Mouse (Mus musculus): Measurements from ENCODE around the gene Tmtc3. TPM values are rescaled to one million over a fixed set of nuclear protein-coding genes. Genes with fewer than 3 reads are reported as not detected.
"Not testable (repeated sequence)": the region's sequence is repeated elsewhere in the genome, so short reads cannot be mapped to it uniquely, and the experiment has no call there.

The Tmtc3 gene
- polyA plus RNA-seq, 1 experiment = 7.7 TPM

DNA sequence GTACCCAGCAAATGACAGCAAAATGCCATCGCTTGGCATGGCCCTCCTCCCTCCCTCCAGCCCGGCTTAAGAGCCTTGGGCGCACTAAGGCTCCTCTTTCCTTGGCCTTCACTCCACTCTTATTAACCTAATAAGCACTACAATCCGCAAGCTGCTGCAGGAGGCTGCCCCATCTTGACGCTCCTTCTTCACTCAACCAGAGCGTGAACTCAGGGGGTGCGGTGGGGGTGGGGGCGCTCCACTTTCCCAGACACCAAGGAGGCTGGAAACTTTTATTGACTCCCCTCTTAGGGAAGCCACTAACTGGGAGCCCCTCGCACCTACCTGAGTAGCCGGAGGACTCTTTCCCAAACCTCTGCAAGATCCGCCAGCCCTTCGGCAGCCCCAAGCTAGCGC, 451 bp downstream of the Tmtc3 start:
- no peak for TF ChIP-seq CTCF (IDR thresholded peaks at IDR 0.05; ENCODE audit: borderline replicate concordance, insufficient read depth, low read depth, low read length)
- TF ChIP-seq POLR2A (IDR thresholded peaks at IDR 0.05; ENCODE audit: borderline replicate concordance, insufficient read depth, low read length) = no peak
- no peaks in the 10 kb centered on the region; the same call in 1 of the 2 replicates for H3K4me1 ChIP-seq (ENCODE audit: control insufficient read depth, insufficient read depth, low read length)
- no peak for DNase-seq
- H3K27me3 ChIP-seq (ENCODE audit: control insufficient read depth, insufficient read depth, low read length) = no peaks in the 10 kb centered on the region
- under 1% methylated on average over 13 of the region's 13 CpGs for WGBS
- peak overlapping the region; percentile 66 for H3K4me3 ChIP-seq (replicated peaks; ENCODE audit: insufficient read depth, low read depth, low read length)
- peak overlapping the region; percentile 35; the same call in 1 of the 2 replicates for H3K27ac ChIP-seq (ENCODE audit: insufficient read depth, low read length)

DNA sequence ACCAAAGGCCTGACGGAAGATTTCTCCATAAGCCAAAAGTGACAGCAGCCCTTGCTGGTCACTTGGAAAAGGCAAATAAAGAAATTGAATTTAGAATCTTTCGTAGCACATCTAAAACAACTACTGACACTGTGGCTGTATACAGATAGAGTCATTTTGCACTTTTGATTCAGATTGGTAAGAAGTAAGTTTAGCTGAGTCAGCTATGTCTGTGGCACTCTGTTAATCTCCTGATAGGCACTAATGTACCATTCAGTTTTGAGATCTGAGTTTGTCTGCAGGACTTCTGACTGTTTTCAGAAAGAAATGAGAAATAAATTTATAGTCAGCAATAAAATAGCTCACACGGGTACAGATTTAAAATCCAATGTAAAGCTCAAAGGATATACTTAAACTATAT, 7.6 kb downstream of the Tmtc3 start:
- H3K27ac ChIP-seq (ENCODE audit: insufficient read depth, low read length) = no peak overlapping the region
- no peak for DNase-seq

DNA sequence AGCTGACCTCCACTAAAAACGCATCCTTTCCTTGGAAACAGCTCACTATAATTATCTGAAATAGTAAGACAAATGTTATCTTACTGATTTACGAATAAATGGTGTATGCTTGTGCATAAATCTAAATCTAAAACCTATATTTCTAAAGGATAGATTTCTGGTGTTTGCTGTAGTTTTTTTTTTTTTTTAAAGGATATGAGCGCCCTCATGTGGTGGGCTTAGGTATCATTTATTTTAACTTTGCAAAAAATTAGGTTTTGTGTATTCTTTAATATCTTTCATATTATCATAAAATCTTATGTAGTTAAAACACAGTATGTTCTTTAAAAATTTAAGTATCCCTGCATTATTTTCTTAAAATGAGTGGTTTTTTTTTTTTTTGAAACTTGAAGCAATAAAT, 12.1 kb downstream of the Tmtc3 start:
- no peak for DNase-seq
- Histone ChIP-seq H3K4me1 (ENCODE audit: control insufficient read depth, insufficient read depth, low read length) (no peaks in the 10 kb centered on the region), H3K27me3 (ENCODE audit: control insufficient read depth, insufficient read depth, low read length) (no peaks in the 10 kb centered on the region), H3K4me3 (replicated peaks; ENCODE audit: insufficient read depth, low read depth, low read length) (no peak overlapping the region), H3K27ac (ENCODE audit: insufficient read depth, low read length) (no peak overlapping the region)
- WGBS = 57% methylated on average over 3 of the region's 3 CpGs
- TF ChIP-seq POLR2A (IDR thresholded peaks at IDR 0.05; ENCODE audit: borderline replicate concordance, insufficient read depth, low read length) = no peak

More for the DNA sequence above, 7.6 kb downstream of the Tmtc3 start:
- Histone ChIP-seq H3K4me1 (ENCODE audit: control insufficient read depth, insufficient read depth, low read length) (no peaks in the 10 kb centered on the region; the same call in 1 of the 2 replicates), H3K27me3 (ENCODE audit: control insufficient read depth, insufficient read depth, low read length) (no peaks in the 10 kb centered on the region), H3K4me3 (replicated peaks; ENCODE audit: insufficient read depth, low read depth, low read length) (no peak overlapping the region)
- TF ChIP-seq POLR2A (IDR thresholded peaks at IDR 0.05; ENCODE audit: borderline replicate concordance, insufficient read depth, low read length) (no peak), CTCF (IDR thresholded peaks at IDR 0.05; ENCODE audit: borderline replicate concordance, insufficient read depth, low read depth, low read length) (no peak)
- WGBS = 89% methylated on average over 3 of the region's 3 CpGs

DNA sequence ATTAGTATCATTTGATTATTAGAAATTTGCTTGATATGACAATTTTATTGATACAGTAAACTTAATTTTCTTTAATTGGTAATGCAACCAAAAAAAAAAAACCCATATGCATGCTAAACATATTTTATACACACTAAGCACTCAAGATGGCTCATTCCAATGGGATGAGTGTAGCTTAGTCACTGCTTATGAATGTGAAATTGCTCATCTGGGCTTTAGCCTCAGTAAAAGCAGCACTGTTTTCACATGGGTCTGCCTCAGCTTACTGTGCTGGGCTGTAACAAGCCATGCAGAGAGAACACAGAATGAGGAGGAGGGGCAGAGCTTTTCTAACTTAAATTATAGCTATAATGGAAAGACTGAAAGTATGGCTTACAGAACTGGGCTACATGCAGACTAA, 26.6 kb downstream of the Tmtc3 start:
- no peaks in the 10 kb centered on the region for H3K4me1 ChIP-seq (ENCODE audit: control insufficient read depth, insufficient read depth, low read length)
- DNase-seq = no peak
- no peaks in the 10 kb centered on the region for H3K27me3 ChIP-seq (ENCODE audit: control insufficient read depth, insufficient read depth, low read length)

DNA sequence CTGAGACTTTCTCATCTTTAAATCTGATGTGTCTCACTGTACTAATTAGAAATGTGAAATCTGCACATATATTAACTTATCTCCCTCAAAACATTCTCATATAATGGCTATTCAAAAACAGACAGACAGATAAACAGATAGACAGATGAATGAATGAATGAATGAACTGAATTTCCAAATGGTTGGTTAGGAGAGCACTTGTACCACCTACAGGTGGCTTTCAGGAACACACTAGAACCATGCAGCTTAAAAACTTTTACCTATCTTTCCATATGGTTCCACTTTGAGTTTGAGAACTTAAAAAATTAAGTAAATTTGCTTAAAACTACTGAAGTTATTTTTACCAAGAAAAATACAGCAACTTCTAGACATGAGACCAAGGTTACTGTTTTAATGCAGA, 37.8 kb downstream of the Tmtc3 start:
- H3K27me3 ChIP-seq (ENCODE audit: control insufficient read depth, insufficient read depth, low read length) = no peaks in the 10 kb centered on the region
- no peak overlapping the region for H3K4me3 ChIP-seq (replicated peaks; ENCODE audit: insufficient read depth, low read depth, low read length)
- DNase-seq = no peak
- TF ChIP-seq CTCF (IDR thresholded peaks at IDR 0.05; ENCODE audit: borderline replicate concordance, insufficient read depth, low read depth, low read length) (no peak), POLR2A (IDR thresholded peaks at IDR 0.05; ENCODE audit: borderline replicate concordance, insufficient read depth, low read length) (no peak)
- no peaks in the 10 kb centered on the region for H3K4me1 ChIP-seq (ENCODE audit: control insufficient read depth, insufficient read depth, low read length)
- no peak overlapping the region for H3K27ac ChIP-seq (ENCODE audit: insufficient read depth, low read length)

More for the DNA sequence above, 26.6 kb downstream of the Tmtc3 start:
- Histone ChIP-seq H3K4me3 (replicated peaks; ENCODE audit: insufficient read depth, low read depth, low read length) (no peak overlapping the region), H3K27ac (ENCODE audit: insufficient read depth, low read length) (no peak overlapping the region)
- TF ChIP-seq POLR2A (IDR thresholded peaks at IDR 0.05; ENCODE audit: borderline replicate concordance, insufficient read depth, low read length) = no peak
- TF ChIP-seq CTCF (IDR thresholded peaks at IDR 0.05; ENCODE audit: borderline replicate concordance, insufficient read depth, low read depth, low read length) = no peak

DNA sequence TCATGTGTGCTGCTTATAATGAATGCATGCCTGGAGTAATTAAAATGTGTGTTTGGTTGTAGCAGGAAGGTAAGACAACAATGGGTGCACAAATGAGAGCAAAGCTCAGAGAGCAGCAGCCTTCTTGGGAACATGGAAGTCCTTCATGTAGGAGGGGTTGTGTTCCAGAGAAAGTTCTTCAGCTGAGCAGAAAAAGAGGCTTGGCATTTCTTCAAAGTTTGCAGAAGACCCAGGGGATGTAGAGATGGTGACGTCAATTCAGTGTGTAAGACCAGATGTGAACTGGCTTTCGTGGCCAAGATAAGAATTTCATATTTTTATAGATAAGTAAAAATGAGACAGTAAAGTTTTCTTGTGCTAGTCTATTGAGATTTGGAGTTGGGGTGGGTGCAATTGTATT, 59.6 kb downstream of the Tmtc3 start:
- Histone ChIP-seq H3K4me1 (ENCODE audit: control insufficient read depth, insufficient read depth, low read length) (no peaks in the 10 kb centered on the region), H3K27me3 (ENCODE audit: control insufficient read depth, insufficient read depth, low read length) (no peaks in the 10 kb centered on the region), H3K4me3 (replicated peaks; ENCODE audit: insufficient read depth, low read depth, low read length) (no peak overlapping the region), H3K27ac (ENCODE audit: insufficient read depth, low read length) (no peak overlapping the region)
- DNase-seq = no peak
- 48% methylated on average over 2 of the region's 2 CpGs for WGBS
- TF ChIP-seq POLR2A (IDR thresholded peaks at IDR 0.05; ENCODE audit: borderline replicate concordance, insufficient read depth, low read length) (no peak), CTCF (IDR thresholded peaks at IDR 0.05; ENCODE audit: borderline replicate concordance, insufficient read depth, low read depth, low read length) (no peak)

DNA sequence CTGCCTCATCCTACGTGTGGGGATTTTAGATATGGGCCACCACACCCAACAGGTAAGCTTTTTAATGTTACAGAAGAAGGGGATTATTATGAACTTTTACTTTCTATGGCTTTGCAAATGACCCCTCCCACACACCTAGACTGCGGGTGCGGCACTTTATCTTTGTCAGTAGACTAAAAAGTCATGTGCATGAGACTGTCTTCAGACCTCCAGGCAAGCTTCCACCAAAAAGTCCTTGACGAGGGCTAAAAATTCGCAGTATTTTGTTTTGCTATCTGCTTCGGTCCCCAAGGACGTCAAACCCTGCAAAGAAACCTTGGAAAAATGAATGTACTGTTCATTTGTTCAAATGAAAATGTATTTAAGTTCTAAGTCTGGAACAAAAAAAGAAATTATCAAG, 71.6 kb downstream of the Tmtc3 start:
- no peaks in the 10 kb centered on the region for H3K4me1 ChIP-seq (ENCODE audit: control insufficient read depth, insufficient read depth, low read length)
- no peak for DNase-seq
- TF ChIP-seq CTCF (IDR thresholded peaks at IDR 0.05; ENCODE audit: borderline replicate concordance, insufficient read depth, low read depth, low read length) (no peak), POLR2A (IDR thresholded peaks at IDR 0.05; ENCODE audit: borderline replicate concordance, insufficient read depth, low read length) (no peak)
- 92% methylated on average over 7 of the region's 7 CpGs for WGBS
- H3K4me3 ChIP-seq (replicated peaks; ENCODE audit: insufficient read depth, low read depth, low read length) = no peak overlapping the region
- no peaks in the 10 kb centered on the region for H3K27me3 ChIP-seq (ENCODE audit: control insufficient read depth, insufficient read depth, low read length)
- no peak overlapping the region for H3K27ac ChIP-seq (ENCODE audit: insufficient read depth, low read length)

DNA sequence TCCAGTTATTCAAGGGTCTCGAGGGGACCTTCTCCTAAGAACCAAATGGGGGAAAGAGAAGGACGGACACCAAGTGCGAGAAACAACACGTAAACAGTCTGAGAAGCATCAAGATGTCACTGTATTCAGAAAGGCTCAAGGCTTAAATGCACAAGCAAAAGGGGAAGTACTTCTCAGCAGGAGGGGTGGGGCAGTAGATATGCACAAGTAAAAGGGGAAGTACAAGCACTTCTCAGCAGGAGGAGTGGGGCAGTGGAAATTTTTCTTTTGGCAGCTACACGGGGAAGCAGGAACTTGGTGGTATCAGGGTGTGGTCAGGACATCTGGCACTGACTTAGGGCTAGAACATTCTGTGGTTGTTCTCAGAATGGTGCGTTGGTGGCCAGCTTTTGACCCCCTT, 84.8 kb downstream of the Tmtc3 start:
- not testable (repeated sequence) for H3K4me3 ChIP-seq (replicated peaks; ENCODE audit: insufficient read depth, low read depth, low read length); H3K27me3 ChIP-seq (ENCODE audit: control insufficient read depth, insufficient read depth, low read length); H3K27ac ChIP-seq (ENCODE audit: insufficient read depth, low read length); DNase-seq; H3K4me1 ChIP-seq (ENCODE audit: control insufficient read depth, insufficient read depth, low read length)
- 82% methylated on average over 6 of the region's 6 CpGs for WGBS

Other genes with a start within 250 kb of the Tmtc3 start
- not detected in 2 replicates for gene Gm4301, start 151.7 kb downstream of the Tmtc3 start, polyA plus RNA-seq (2012; rRNA removed)
- not detected in 2 replicates for gene Gm4302, start 146.5 kb downstream of the Tmtc3 start, polyA plus RNA-seq (2012; rRNA removed)
- not detected in 2 replicates for gene Gm4303, start 141.4 kb downstream of the Tmtc3 start, polyA plus RNA-seq (2012; rRNA removed)
- gene Gm4305, start 136.3 kb downstream of the Tmtc3 start, polyA plus RNA-seq (2012; rRNA removed) = not detected in 2 replicates
- not detected in 2 replicates for gene Gm4307, start 126.0 kb downstream of the Tmtc3 start, polyA plus RNA-seq (2012; rRNA removed)
- gene Gm4312, start 104.8 kb downstream of the Tmtc3 start, polyA plus RNA-seq (2012; rRNA removed) = not detected in 2 replicates
- gene Cep290, start 208 bp upstream of the Tmtc3 start, polyA plus RNA-seq (2012; rRNA removed) = 7.5 and 8.1 TPM in 2 replicates
- 36.6 and 44.5 TPM in 2 replicates for gene 4930430F08Rik, start 103.1 kb upstream of the Tmtc3 start, polyA plus RNA-seq (2012; rRNA removed)
- 0.18 TPM in 1 of 2 replicates, not detected in the other for gene 1700017N19Rik, start 103.1 kb upstream of the Tmtc3 start, polyA plus RNA-seq (2012; rRNA removed)

Data from cerebellum, adult 2 months (tissue).